Mouse (Mus musculus): ENCODE data around the gene Erf.

DNA sequence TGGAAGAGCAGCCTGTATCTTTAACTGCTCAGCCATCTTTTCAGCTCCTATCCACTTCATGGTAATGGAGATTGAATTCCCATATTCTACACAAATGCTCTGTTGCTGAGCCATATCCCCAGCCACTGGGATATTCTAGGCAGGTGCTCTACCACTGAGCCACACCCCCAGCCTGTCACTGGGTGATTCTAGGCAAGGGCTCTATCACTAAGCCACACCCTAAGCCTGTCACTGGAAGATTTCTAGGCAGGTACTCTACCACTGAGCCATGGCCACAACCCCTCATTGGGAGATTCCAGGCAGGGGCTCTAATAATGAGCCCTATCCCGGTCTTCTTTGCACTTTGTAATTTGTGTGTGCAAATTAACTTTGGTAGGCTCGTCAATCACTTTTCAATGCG lies 55.4 kb downstream of the Erf start:
- TF ChIP-seq CTCF (IDR thresholded peaks at IDR 0.05; ENCODE audit: low read depth, low read length): no peak
- TF ChIP-seq EP300 (IDR thresholded peaks at IDR 0.05; ENCODE audit: insufficient read depth, low read depth, low read length): no peak
